Mouse (Mus musculus): ENCODE results near the gene Mcoln2. TPM values are rescaled to one million over a fixed set of nuclear protein-coding genes. Genes with fewer than 3 reads are reported as not detected.

Gene Mcoln2
- polyA plus RNA-seq, 1 experiment: 3.2 TPM

DNA sequence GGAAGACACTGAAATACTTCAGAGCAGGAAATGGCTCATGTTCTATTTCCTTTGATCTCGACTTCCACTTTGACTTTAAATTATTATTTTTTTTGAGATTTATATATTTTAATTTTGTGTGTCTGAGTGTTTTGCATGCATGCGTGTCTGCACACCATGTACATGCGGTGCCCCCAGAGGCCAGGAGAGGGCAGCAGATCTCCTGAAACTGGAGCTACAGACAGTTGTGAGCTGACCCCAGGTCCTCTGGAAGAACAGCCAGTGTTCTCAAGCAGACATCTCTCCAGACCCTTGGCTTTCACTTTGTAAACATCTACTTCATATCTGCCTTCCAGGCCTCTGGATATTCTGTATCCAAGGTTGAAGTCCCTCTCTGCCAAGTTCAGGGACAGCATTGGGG, 31.4 kb downstream of the Mcoln2 start:
- no peak for TF ChIP-seq POLR2A (IDR thresholded peaks at IDR 0.05; ENCODE audit: low read depth, low read length)
- peak; percentile 70 for TF ChIP-seq CTCF (conservative IDR thresholded peaks at IDR 0.05; ENCODE audit: insufficient read depth, insufficient read length, low read depth, low read length)
- Histone ChIP-seq H3K27ac (ENCODE audit: insufficient read depth, low read depth, low read length) (no peak overlapping the region), H3K4me3 (ENCODE audit: insufficient read depth, low read depth, low read length) (no peak overlapping the region), H3K4me1 (ENCODE audit: control insufficient read depth, insufficient read depth, low read length) (no peaks in the 10 kb centered on the region), H3K27me3 (replicated peaks; ENCODE audit: control insufficient read depth, insufficient read depth, low read length) (no peaks in the 10 kb centered on the region), H3K36me3 (ENCODE audit: control insufficient read depth, insufficient read depth, low read length) (no peaks in the 10 kb centered on the region)
- DNase-seq: peak; percentile 65
- 26% methylated on average over 3 of the region's 3 CpGs for WGBS

DNA sequence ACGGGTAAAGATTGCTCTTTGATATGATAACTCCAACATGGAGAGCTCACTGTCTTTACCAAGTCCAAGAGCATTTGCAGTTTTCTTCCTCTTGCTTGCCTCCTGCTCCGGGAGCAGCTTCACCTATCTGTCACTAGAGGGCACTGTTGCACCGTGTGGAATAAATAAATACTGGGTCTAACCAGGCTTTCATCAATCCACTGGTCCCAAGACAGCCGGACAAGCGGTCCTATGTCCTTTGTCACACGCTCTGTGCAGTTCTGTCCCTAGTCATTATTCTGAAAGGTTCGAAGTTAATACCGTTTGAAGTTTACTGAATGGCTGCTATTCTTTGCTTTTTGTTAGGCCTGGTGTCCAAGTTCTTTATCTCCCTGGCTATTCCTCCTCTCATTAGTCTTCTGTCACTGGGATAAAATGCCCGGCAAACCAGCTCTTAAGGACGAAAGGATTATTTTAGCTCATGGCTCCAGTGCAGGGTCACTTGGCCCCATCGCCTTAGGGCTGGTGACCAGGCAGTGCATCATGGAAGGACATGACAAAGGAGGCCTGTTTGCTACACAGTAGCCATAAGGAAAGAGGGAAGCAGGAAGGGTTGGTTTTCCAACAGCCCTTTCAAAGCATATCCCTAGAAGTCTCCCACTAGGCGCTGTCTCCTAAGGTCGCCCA, 35.5 kb downstream of the Mcoln2 start:
- Histone ChIP-seq H3K27me3 (replicated peaks; ENCODE audit: control insufficient read depth, insufficient read depth, low read length) (no peaks in the 10 kb centered on the region), H3K4me1 (ENCODE audit: control insufficient read depth, insufficient read depth, low read length) (no peaks in the 10 kb centered on the region), H3K36me3 (ENCODE audit: control insufficient read depth, insufficient read depth, low read length) (no peaks in the 10 kb centered on the region), H3K4me3 (ENCODE audit: insufficient read depth, low read depth, low read length) (no peak overlapping the region), H3K27ac (ENCODE audit: insufficient read depth, low read depth, low read length) (no peak overlapping the region)
- TF ChIP-seq CTCF (conservative IDR thresholded peaks at IDR 0.05; ENCODE audit: insufficient read depth, insufficient read length, low read depth, low read length) (peak; percentile 96), POLR2A (IDR thresholded peaks at IDR 0.05; ENCODE audit: low read depth, low read length) (no peak)
- WGBS: 34% methylated on average over 13 of the region's 13 CpGs
- peak; percentile 77 for DNase-seq

DNA sequence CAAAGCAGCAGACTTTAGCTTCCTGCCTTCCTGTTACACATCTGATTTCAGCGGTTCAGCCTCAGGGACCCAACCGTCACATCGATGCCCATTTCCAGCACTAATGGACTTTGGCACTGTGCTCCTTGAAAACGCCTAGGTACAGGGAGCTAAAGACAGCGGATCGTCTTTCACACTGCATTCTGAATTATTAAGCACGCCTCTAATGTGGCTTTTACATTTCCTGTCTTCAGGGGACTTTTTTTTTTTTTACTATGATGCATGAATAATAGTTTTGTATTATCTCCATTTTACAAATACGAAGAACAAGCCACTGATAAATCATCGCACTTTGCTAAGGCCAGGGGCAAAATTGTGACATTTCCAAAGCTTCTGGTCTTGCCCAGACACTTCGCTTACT, 36.4 kb downstream of the Mcoln2 start:
- Histone ChIP-seq H3K36me3 (ENCODE audit: control insufficient read depth, insufficient read depth, low read length) (no peaks in the 10 kb centered on the region), H3K4me1 (ENCODE audit: control insufficient read depth, insufficient read depth, low read length) (no peaks in the 10 kb centered on the region), H3K27me3 (replicated peaks; ENCODE audit: control insufficient read depth, insufficient read depth, low read length) (no peaks in the 10 kb centered on the region), H3K27ac (ENCODE audit: insufficient read depth, low read depth, low read length) (no peak overlapping the region), H3K4me3 (ENCODE audit: insufficient read depth, low read depth, low read length) (no peak overlapping the region)
- peak; percentile 17 for DNase-seq
- 63% methylated on average over 10 of the region's 10 CpGs for WGBS
- TF ChIP-seq CTCF (conservative IDR thresholded peaks at IDR 0.05; ENCODE audit: insufficient read depth, insufficient read length, low read depth, low read length) (no peak), POLR2A (IDR thresholded peaks at IDR 0.05; ENCODE audit: low read depth, low read length) (no peak)

DNA sequence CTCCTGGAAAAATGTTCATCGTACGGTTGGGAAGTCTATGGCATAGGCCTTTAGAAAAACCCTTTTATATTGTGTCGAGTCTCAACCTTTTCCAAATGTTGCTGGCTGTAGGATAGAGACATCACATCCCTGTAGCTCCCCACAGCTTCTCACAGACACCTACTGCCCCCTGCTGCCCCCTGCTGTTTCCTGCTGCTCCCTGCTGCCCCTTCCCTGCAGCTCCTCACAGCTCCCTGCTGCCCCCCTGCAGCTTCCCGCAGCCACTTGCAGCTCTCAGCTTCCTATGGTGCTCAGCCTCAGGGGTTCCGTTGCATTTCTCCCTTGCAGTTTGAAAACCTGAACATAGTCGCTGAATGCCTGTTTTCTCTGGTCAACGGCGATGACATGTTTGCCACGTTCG, 40.3 kb downstream of the Mcoln2 start:
- WGBS: 76% methylated on average over 10 of the region's 10 CpGs
- no peaks in the 10 kb centered on the region for H3K27me3 ChIP-seq (replicated peaks; ENCODE audit: control insufficient read depth, insufficient read depth, low read length)
- DNase-seq: no peak

DNA sequence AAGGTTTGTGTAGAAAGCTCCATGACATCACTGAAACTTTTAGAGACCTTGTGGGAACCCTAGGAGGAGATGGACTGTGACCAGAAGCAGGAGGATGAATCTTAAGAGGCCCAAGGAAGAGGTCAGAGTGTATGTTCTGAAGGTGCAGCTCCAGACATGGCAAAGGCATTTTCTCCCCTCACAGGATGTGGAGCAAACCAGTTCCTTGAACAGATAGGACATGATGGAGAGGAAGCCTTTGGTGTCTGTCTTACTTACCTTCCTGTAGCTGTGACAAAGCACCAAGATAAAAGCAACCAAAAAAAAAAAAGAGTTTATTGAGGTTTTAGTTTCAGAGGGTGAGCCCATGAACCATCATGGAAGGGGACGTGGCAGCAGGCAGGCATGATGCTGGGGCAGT, 42.9 kb downstream of the Mcoln2 start:
- H3K27ac ChIP-seq (ENCODE audit: insufficient read depth, low read depth, low read length): no peak overlapping the region
- WGBS: 85% methylated on average over 1 of the region's 1 CpGs
- H3K4me1 ChIP-seq (ENCODE audit: control insufficient read depth, insufficient read depth, low read length): peaks cover 3% of the 10 kb centered on the region; the same call in 1 of the 2 replicates
- H3K4me3 ChIP-seq (ENCODE audit: insufficient read depth, low read depth, low read length): no peak overlapping the region
- H3K27me3 ChIP-seq (replicated peaks; ENCODE audit: control insufficient read depth, insufficient read depth, low read length): no peaks in the 10 kb centered on the region
- no peaks in the 10 kb centered on the region for H3K36me3 ChIP-seq (ENCODE audit: control insufficient read depth, insufficient read depth, low read length)
- no peak for TF ChIP-seq POLR2A (IDR thresholded peaks at IDR 0.05; ENCODE audit: low read depth, low read length)
- no peak for TF ChIP-seq CTCF (conservative IDR thresholded peaks at IDR 0.05; ENCODE audit: insufficient read depth, insufficient read length, low read depth, low read length)
- DNase-seq: no peak

More for the DNA sequence above, 40.3 kb downstream of the Mcoln2 start:
- H3K36me3 ChIP-seq (ENCODE audit: control insufficient read depth, insufficient read depth, low read length): no peaks in the 10 kb centered on the region
- no peak overlapping the region for H3K27ac ChIP-seq (ENCODE audit: insufficient read depth, low read depth, low read length)
- no peak for TF ChIP-seq POLR2A (IDR thresholded peaks at IDR 0.05; ENCODE audit: low read depth, low read length)
- TF ChIP-seq CTCF (conservative IDR thresholded peaks at IDR 0.05; ENCODE audit: insufficient read depth, insufficient read length, low read depth, low read length): peak; percentile 24; the same call in 1 of the 2 replicates
- H3K4me3 ChIP-seq (ENCODE audit: insufficient read depth, low read depth, low read length): no peak overlapping the region
- H3K4me1 ChIP-seq (ENCODE audit: control insufficient read depth, insufficient read depth, low read length): no peaks in the 10 kb centered on the region

DNA sequence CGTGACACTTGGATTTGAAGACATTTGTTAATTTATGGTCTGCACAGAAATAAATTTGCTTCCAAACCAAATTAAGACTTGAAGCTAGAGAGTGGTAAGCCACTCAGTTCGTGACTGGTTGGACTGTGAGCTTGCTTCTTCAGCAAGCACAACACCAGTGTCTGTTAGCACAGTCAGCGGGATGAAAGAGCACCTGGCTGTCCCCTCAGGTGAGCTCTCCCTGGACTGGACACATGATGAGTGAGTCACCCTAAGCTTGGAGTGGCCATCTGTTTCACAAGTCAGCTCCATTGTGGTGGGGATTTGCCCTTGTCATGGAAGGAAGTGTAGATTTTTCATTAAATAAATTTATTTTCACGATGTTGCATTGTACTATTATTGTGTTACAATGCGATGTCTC, 45.5 kb downstream of the Mcoln2 start:
- Histone ChIP-seq H3K36me3 (ENCODE audit: control insufficient read depth, insufficient read depth, low read length) (no peaks in the 10 kb centered on the region), H3K4me3 (ENCODE audit: insufficient read depth, low read depth, low read length) (no peak overlapping the region), H3K27me3 (replicated peaks; ENCODE audit: control insufficient read depth, insufficient read depth, low read length) (no peaks in the 10 kb centered on the region), H3K4me1 (ENCODE audit: control insufficient read depth, insufficient read depth, low read length) (peaks cover 8% of the 10 kb centered on the region; the same call in 1 of the 2 replicates), H3K27ac (ENCODE audit: insufficient read depth, low read depth, low read length) (no peak overlapping the region)
- DNase-seq: no peak
- WGBS: 80% methylated on average over 5 of the region's 5 CpGs
- TF ChIP-seq CTCF (conservative IDR thresholded peaks at IDR 0.05; ENCODE audit: insufficient read depth, insufficient read length, low read depth, low read length): no peak
- no peak for TF ChIP-seq POLR2A (IDR thresholded peaks at IDR 0.05; ENCODE audit: low read depth, low read length)

DNA sequence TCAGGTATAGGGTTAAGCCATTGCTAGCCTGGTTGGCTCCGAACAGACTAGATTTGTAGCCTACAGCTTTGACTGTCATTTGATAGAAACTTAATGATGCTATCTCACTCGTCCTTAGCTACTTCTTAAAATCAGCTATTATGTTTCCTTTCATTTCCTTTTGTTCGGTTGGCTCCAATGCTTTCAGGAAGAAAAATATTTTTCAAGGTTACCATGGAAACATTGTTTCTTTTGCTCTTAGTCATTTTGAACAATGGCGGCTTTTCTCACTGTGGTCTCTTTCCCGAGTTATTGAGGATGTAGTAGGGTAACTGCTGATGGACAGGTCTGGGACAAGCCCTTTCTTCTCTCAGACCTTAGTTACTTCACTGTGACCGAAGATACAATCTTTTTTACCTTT, 46.7 kb downstream of the Mcoln2 start:
- no peak for DNase-seq
- Histone ChIP-seq H3K4me1 (ENCODE audit: control insufficient read depth, insufficient read depth, low read length) (peaks cover 8% of the 10 kb centered on the region; the same call in 1 of the 2 replicates), H3K27me3 (replicated peaks; ENCODE audit: control insufficient read depth, insufficient read depth, low read length) (no peaks in the 10 kb centered on the region), H3K36me3 (ENCODE audit: control insufficient read depth, insufficient read depth, low read length) (no peaks in the 10 kb centered on the region), H3K4me3 (ENCODE audit: insufficient read depth, low read depth, low read length) (no peak overlapping the region), H3K27ac (ENCODE audit: insufficient read depth, low read depth, low read length) (no peak overlapping the region)
- 45% methylated on average over 6 of the region's 6 CpGs for WGBS
- TF ChIP-seq CTCF (conservative IDR thresholded peaks at IDR 0.05; ENCODE audit: insufficient read depth, insufficient read length, low read depth, low read length) (no peak), POLR2A (IDR thresholded peaks at IDR 0.05; ENCODE audit: low read depth, low read length) (no peak)
